Mouse (Mus musculus): ENCODE data around the gene Cfap299.
"Not testable (repeated sequence)": the region's sequence is repeated elsewhere in the genome, so short reads cannot be mapped to it uniquely, and the experiment has no call there.

Gene Cfap299

GRCm38 (mm10) chr5:98328848-98329624 lies at the start of gene Cfap299:
Gene Cfap299, plus strand, starts transcription at chr5:98329304.
- DNase-seq (ENCODE audit: low spot score), result peak; percentile 82

GRCm38 (mm10) chr5:98281993-98282392 lies 47.1 kb upstream of the Cfap299 start:
- DNase-seq (ENCODE audit: low spot score), result no peak

- DNase-seq (ENCODE audit: low spot score), result no peak
Observed at GRCm38 (mm10) chr5:98283696-98284478, 45.2 kb upstream of the Cfap299 start.

DNA sequence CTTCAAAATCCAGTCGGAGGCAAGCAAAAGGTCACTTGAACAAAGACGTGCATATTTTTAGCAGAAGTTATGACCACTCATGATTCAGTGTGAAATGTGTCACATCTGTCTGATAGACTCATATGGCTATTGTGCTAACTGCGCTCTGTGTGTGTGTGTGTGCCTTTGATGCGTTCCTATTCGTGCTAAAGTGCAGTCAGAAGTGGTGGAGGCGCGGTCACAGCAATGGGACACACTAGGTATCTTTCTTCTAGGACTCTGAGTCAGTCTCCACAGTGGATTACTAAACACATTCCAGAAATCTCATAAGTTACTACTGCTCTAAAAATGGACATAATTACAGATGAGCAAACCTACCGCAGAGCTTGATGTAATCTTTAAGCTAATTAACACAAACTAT lies 38.5 kb upstream of the Cfap299 start:
- DNase-seq (ENCODE audit: low spot score), result no peak

GRCm38 (mm10) chr5:98292388-98293048 lies 36.6 kb upstream of the Cfap299 start:
- no peak for DNase-seq (ENCODE audit: low spot score)

DNA sequence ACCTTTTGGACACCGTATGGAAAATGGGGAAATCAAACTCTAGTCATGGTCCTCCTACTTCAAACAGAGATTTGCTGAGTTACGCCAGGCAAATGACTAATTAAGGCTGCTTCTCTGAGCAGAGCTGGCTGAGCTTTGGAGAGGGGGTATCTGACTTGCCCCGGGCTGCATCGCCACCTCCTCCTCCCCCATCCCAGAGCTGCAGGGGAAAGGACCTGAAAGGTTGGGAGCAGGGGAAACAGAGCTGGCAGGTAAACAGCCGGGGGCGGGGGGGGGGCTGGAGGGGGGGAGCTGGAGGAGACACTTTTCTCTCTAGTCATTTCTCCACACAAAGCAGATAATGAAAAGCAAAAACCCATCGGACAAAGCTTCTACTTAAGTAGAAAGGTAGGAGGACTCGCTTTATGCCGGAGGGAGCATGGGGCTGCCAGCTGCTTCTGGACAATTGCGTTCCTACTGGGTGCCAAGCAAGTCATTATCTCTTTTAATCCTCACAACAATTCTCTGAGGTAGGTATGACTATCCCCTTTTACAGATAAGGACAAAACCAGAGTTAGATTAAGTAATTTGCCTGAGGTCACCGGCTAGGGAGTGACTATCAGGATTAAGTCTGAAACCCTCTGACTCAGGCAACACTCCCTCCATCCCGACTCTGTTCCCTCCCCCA lies 35.9 kb upstream of the Cfap299 start:
- DNase-seq (ENCODE audit: low spot score), result no peak

GRCm38 (mm10) chr5:98300079-98300478 lies 29.0 kb upstream of the Cfap299 start:
- no peak for DNase-seq (ENCODE audit: low spot score)

GRCm38 (mm10) chr5:98305673-98306072 lies 23.4 kb upstream of the Cfap299 start:
- no peak for DNase-seq (ENCODE audit: low spot score)

GRCm38 (mm10) chr5:98306528-98306927 lies 22.6 kb upstream of the Cfap299 start:
- DNase-seq (ENCODE audit: low spot score), result no peak

GRCm38 (mm10) chr5:98326625-98327024 lies 2.5 kb upstream of the Cfap299 start:
- DNase-seq (ENCODE audit: low spot score), result no peak

GRCm38 (mm10) chr5:98343751-98344150 lies 14.6 kb downstream of the Cfap299 start:
- not testable (repeated sequence) for DNase-seq (ENCODE audit: low spot score)

DNA sequence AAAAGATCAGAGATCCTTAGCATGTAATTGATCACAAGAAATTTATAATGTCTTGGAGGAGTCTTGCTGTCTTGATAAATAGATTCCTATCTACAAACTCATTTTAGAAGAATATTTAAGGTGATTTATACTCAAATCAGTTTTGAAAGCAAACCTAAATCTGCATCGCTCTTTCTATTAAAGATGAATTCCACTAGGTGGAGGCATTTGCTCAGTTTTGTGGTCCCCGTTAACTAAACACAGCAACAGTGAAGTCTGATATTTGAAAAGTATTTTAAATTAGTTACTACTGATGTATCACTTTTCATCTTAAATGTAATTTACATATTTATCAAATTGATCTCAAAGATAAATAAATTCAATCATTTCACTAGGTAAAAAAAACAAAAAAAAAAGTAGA lies 15.5 kb downstream of the Cfap299 start:
- no peak for DNase-seq (ENCODE audit: low spot score)

DNA sequence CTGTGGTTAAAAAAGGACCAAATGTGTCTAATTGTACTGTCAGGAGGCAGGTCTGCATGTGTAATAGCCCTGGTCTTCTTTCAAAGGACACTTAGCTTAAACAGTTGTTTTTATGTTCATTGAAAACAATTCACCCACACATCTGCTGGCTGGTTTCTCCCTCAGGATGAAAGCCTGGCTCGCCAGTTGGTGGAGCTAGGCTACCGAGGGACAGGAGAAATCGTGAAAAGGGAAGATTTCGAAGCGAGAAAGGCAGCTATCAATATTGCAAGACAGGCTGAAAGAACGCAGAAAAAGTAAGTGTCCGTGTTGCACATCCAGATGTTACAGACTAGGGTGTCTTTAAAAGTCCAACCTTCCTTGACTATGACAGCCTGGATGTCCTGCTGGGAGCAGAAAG lies 17.0 kb downstream of the Cfap299 start:
- no peak for DNase-seq (ENCODE audit: low spot score)

- peak; percentile 27 for DNase-seq (ENCODE audit: low spot score)
Observed at GRCm38 (mm10) chr5:98348605-98349004, 19.5 kb downstream of the Cfap299 start.

- no peak for DNase-seq (ENCODE audit: low spot score)
Observed at GRCm38 (mm10) chr5:98359912-98360311, 30.8 kb downstream of the Cfap299 start.

DNA sequence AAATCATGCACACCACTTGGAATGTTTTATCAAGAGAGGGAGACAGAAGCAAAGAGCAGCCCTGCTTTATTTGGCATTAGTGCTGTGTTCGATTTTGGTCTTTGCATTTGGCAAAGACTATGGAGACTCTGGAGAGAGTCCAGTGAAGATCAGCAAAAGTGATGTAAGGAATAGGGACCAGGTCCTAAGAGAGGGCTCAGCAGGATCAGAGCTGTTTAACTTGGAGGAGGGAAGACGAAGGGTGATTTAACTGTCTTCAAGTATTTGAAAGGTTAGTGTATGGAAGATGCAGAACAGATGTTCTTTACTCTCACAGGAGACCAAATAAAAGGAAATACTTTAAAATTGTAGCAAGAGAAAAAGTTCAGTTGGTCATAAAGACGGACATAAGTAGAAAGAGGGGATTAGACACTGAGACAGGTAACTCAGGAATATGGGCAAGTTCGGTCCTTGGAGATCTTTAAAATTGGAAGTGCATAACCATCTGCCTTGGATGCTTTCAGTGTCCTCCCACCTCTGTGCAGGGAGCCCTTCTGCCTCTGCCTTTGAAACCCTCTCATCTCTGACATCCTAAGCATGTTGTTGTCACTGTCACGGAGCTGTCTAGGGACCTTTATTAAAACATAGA lies 31.8 kb downstream of the Cfap299 start:
- DNase-seq (ENCODE audit: low spot score), result no peak

DNA sequence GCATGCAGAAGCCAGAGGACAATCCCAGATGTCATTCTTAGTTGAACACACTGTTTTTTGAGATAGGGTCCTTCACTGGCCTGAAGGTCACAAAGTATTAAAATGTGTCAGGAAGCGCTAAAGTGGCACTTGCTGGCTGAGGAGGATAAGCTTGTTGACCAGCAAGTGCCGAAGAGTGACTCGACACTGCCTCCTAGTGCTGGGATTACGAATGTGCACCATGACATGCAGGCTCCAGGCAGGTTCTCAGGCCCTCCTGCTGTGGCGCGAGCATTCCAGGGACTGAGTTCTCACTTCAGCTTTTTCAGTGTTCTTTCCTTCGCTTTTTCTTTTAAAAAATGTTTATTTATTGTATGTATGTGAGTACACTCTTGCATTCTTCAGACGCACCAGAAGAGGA lies 34.3 kb downstream of the Cfap299 start:
- DNase-seq (ENCODE audit: low spot score), result no peak

- no peak for DNase-seq (ENCODE audit: low spot score)
Observed at GRCm38 (mm10) chr5:98365340-98365739, 36.2 kb downstream of the Cfap299 start.

GRCm38 (mm10) chr5:98368822-98369221 lies 39.7 kb downstream of the Cfap299 start:
- no peak for DNase-seq (ENCODE audit: low spot score)

DNA sequence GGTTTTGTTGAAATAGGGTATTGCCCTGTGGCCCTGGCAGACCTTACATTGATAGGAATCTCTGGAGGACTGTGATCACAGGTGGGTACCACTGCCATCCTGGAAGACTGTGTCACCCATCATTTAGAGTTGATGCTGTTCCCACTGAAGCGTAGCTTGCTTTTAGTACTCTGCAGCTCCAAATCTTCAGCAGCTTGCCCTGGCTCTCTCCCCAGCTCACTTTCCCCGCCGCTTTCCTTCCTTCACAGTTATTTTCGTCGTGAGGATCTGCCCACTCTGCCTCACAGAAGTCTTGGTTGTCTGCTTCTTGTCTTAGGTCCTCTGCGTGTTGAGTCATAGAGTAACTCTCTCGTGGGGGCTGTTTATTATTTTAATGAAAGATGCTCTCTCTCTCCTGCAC lies 40.3 kb downstream of the Cfap299 start:
- DNase-seq (ENCODE audit: low spot score), result no peak

GRCm38 (mm10) chr5:98376058-98376798 lies 47.1 kb downstream of the Cfap299 start:
- DNase-seq (ENCODE audit: low spot score), result no peak
